Mouse (Mus musculus) erythroblast, adult 5-6 weeks (primary cell): ENCODE results near the gene Sh3gl3. TPM values are rescaled to one million over a fixed set of nuclear protein-coding genes. Genes with fewer than 3 reads are reported as not detected.

ENCODE experiments used
- ATAC-seq: replicated peaks from 2 replicates; pipeline ENCODE4 v1.8.0; 2016; ENCODE audit warnings: moderate number of reproducible peaks, mild to moderate bottlenecking, moderate TSS enrichment, inconsistent platforms; ENCODE audit not compliant: poor library complexity, low FRiP score, severe bottlenecking
- total RNA-seq, 2 experiments: library from RNA; stranded (forward) in 1 of 2; stranded (reverse) in 1 of 2; fragments of 150-400 nt in 1 of 2; fragments of 200-764, 138-1000 nt in 1 of 2; gene quantifications; 2 replicates each; pipeline versions ENCODE4 v1.2.3 to v1.2.4; 2015 to 2017; ENCODE audit warnings: low replicate concordance in 2 of 2

Gene Sh3gl3
- total RNA-seq (2015; ENCODE audit: low replicate concordance) (not detected in 2 replicates), total RNA-seq (2017; ENCODE audit: low replicate concordance) (not detected in 2 replicates)

DNA sequence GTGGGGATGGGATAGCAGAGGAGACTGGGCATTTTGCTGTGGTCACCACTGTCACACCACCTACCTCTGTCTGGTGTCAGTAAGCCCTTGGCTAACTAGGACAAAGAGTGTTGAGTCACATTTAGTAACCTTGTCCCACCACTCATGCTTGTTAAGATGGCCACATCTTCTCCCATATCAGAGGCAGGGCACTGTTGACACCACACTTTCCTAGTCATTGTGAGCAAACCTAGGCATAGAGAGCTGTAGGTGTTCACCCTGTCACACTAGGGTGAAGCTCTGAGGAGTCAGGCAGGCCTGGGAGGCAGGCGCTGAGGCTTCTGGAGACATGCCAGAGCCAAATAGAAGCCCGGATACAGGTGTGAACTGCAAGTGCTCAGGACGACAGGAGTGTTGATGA lies at the start of gene Sh3gl3:
TSS of gene Sh3gl3 (plus strand) at position 301 of the 400 bp plus-strand sequence.
- ATAC-seq = no peak

- no peak for ATAC-seq
These were observed 35.4 kb upstream of the Sh3gl3 start for GRCm38 (mm10) chr7:82138196-82138595.

- ATAC-seq = no peak
These were observed 26.5 kb upstream of the Sh3gl3 start for GRCm38 (mm10) chr7:82147151-82147550.

DNA sequence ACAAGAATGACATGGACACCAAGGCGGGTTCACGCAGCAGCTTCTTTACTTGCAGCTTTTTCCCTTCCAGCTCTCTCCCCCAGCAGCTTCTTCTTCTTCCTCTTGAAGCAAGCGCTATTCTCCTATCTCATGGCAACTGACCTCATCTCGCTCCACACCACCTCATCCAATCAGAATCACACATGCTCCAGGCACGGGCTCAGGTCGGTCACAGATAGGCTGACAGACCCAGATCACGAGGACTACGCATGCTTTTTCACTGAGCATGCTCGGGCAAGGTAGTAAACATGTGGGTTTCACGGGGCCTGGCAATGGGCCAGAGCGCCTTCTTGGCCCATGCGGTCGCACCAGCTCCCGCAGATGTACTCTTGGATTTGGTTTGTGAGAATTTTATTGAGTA lies 9.0 kb upstream of the Sh3gl3 start:
- ATAC-seq = no peak

- no peak for ATAC-seq
These were observed 1.1 kb downstream of the Sh3gl3 start for GRCm38 (mm10) chr7:82174571-82175326.

DNA sequence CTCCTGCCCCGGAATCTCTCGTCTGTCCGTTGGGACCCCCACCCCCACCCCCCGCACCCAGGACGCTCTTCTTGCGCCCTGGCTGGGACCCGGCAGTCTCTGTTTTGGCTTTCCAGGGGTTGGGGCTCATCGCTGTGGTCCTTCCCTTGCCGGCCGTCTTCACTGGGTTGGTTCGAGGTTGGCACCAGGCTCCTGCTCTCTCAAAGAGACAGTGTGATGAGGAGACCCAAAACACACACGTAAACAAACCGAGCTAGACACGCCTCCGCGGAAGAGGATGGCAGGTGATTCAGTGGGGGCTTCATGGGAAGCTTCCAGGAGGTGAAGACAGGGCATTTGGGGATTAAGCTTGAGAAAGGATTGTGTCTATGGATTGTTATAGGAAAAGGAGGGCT lies 1.7 kb downstream of the Sh3gl3 start:
- ATAC-seq = no peak

- no peak for ATAC-seq
These were observed 2.6 kb downstream of the Sh3gl3 start for GRCm38 (mm10) chr7:82176192-82176591.

GRCm38 (mm10) chr7:82177336-82177735 lies 3.7 kb downstream of the Sh3gl3 start:
- ATAC-seq = no peak

DNA sequence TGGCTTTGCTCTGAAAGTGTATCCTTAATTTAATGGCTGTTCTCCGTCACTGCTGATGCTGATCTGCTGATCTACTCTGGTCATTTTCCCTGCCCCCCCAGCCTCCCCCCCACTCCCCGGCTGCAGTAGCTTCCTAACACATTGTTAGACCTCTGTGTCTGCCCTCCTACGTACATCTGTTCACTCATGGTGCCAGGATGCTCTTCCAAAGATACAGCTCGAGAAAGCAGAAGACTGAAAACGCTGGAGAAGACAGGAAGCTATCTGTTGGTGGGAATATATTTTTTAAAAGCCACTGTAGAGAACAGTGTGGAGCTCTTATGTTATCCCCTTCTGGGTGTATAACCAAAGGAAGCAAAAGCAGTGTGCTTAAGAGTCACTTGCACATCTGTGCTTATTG lies 7.3 kb downstream of the Sh3gl3 start:
- ATAC-seq = no peak

DNA sequence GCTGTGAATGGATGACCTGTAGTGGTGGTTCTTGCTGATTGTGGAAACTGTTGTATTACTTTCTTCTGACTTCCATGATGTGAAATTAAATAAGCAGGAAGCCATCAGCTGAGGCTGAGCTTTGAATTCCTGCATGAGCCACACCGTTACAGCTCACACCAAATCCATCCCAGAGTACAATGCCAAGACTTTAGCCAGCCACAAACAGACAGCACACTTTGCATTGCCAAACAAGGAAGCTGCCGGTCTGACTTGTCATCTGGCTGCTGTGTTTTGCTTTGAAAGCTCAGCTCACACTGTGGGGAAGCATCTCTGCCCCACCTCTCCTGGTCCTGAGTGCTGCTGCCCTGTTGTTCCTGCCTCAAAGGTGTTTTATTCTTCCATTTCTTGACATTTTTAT lies 9.1 kb downstream of the Sh3gl3 start:
- no peak for ATAC-seq

GRCm38 (mm10) chr7:82191604-82192003 lies 18.0 kb downstream of the Sh3gl3 start:
- ATAC-seq = no peak

DNA sequence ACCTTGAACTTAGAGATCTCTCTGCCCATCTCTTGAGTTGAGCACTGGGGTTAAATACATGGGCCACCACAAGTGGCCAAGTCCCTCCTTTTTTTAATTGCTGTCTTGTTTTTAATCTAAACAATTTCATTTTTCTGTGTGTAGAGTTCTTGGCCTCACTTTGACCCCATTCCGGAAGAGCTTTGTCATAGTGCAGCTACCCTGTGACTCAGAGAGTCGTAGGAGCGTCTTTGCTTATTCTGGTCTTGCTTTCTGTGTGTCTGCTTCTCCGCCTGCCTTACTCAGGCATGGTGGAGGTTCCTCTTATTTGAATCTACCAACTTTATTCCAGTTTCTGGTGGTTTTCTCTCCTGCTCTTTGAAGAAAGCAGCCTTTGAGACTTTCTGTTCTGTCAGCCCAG lies 18.9 kb downstream of the Sh3gl3 start:
- no peak for ATAC-seq

- no peak for ATAC-seq
These were observed 29.5 kb downstream of the Sh3gl3 start for GRCm38 (mm10) chr7:82203111-82203510.

DNA sequence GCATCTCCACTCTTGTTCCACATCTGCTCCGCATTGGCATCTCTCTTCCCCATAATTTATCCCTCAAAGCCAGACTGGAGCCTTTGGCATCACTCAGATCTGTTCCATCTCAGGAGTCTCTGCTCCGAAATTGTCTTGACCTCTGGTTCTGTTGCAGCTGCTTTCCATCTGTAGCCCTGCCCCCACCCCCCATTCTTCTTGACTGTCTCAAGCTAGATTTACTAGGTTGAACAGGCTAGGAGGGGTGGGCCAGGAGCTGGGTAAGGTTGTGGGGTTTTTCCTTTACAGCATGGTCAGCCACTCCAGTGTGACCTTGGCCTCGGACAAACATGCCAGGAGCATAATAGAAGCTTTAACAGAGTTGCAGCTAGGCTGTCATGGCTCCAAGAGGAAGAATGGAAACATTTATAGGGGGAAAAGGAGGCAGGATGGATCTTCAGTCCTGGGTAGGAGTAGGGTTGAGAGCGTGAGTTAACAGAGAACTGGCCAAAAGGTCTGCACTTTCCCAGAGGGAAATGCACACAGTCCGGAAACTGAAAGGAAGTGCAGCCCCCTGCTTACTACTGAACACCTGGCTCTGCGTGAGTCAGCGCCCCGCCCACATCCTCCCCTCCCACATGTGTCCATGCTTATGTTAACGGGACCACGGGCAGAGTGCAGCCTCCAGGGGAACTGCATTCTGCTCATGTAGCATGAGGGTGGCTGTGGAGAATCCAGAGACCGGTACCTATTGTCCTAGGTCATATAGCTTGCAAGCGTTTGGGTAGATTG lies 30.6 kb downstream of the Sh3gl3 start:
- ATAC-seq = no peak

GRCm38 (mm10) chr7:82204975-82205374 lies 31.3 kb downstream of the Sh3gl3 start:
- ATAC-seq = no peak

DNA sequence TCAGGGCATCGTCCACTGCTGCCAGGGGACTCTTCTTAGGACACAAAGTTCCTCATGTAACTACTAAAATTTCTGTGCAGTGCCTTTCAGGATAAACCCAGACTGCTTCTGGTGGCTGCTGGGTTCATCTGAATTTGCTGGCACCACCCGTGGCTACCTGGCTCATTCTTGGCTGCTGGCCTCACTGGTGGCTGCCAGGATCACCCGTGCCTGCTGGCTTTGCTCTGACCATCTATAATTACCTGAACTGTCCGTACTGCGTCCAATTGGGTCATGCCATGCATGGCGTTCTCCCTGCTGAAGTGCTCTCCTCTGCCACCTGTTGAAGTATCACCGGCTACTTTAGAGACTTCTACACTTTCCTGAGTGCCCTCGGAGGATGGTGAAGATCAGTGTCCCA lies 33.1 kb downstream of the Sh3gl3 start:
- ATAC-seq = no peak

GRCm38 (mm10) chr7:82221380-82221933 lies 47.8 kb downstream of the Sh3gl3 start:
- ATAC-seq = no peak

DNA sequence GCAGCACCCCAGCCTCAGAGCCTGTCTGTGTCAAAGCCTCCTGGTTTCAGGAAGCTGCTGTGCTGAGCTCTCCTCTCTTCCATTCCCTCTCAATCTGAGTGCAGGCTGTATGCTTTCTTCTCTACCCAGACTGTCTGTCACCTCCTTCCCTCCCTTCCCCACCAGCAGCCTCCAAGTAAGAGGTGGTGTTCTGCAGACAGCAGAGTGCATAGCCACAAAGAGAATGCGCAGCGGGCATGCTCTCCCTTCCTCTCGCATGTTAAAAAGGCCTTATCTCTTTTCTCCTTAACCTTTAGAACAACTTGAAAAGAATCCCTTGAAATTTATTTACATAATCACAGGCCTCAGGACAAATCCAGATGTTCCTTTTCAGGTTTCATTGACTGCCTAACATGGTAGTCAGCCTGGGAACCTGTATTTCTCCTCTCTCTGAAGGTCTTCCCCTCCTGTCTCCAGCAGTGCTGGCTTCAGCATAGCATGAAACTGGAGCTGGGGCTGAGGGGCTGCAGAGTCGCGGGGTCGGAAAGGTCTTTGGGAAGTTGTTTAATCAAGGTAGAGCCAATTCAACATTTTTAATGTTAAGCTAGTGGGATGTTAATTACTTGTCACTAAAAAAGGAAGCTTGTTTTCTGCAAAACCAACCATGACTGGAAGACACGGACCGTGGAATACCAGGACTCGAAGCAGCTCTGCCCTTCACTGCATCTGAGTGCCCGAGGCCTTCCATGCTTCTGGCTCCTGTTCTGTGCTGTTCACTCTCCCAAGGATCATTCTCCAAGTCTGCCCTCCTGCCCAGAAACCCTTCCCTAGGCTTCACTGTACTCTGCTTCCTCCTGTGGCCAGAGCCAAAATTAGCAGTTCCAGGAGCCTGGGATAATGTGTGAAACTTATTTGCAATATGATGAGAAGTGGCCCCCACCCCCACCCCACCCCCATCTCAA lies 50.5 kb downstream of the Sh3gl3 start:
- ATAC-seq = no peak

DNA sequence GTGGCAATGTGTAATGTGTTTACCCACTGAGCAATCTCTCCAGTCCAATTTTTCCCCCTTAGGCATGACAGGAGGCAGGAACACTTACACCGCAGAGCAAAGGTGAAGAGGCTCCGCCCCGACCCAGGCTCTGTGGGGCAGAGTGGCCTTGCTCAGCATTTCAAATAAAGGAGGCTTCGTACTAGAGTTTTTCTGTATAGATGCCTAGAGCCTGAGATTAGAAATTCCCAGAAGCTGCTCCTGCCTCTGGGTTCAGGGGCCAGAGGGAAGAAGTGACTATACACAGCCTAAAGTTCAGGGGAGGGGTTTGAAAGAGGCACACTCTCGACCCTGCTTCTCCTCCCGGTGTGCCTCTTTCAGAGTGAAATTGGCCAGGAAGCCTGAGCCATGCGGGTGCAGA lies 59.6 kb downstream of the Sh3gl3 start:
- no peak for ATAC-seq
